Mouse (Mus musculus): ENCODE measurements around the gene Bmp10. TPM values are rescaled to one million over a fixed set of nuclear protein-coding genes. Genes with fewer than 3 reads are reported as not detected.

The Bmp10 gene
- not detected for polyA plus RNA-seq (2017; shearing (Covaris generic))

GRCm38 (mm10) chr6:87428487-87429044 is at the start of gene Bmp10:
Gene Bmp10, plus strand, starts transcription at chr6:87428994.

GRCm38 (mm10) chr6:87388877-87389276 is 39.9 kb upstream of the Bmp10 start, which contains the start of gene Gkn3:
Gene Gkn3, minus strand, starts transcription at chr6:87388935.

Other genes with a start within 250 kb of the Bmp10 start
- gene Antxr1, start 93.2 kb upstream of the Bmp10 start, polyA plus RNA-seq (2017; shearing (Covaris generic)), result not detected
- gene Gkn1, start 78.1 kb upstream of the Bmp10 start, polyA plus RNA-seq (2017; shearing (Covaris generic)), result not detected
- gene Gkn2, start 55.6 kb upstream of the Bmp10 start, polyA plus RNA-seq (2017; shearing (Covaris generic)), result not detected
- gene Gkn3, start 40.1 kb upstream of the Bmp10 start, polyA plus RNA-seq (2017; shearing (Covaris generic)), result not detected
- 94.8 TPM for gene Arhgap25, start 104.3 kb downstream of the Bmp10 start, polyA plus RNA-seq (2017; shearing (Covaris generic))
- 0.50 TPM for gene Prokr1, start 161.7 kb downstream of the Bmp10 start, polyA plus RNA-seq (2017; shearing (Covaris generic))
- gene Aplf, start 243.2 kb downstream of the Bmp10 start, polyA plus RNA-seq (2017; shearing (Covaris generic)), result 4.0 TPM